8 mouse cellular contexts compared by ENCODE assay signal in the genomic region with DNA sequence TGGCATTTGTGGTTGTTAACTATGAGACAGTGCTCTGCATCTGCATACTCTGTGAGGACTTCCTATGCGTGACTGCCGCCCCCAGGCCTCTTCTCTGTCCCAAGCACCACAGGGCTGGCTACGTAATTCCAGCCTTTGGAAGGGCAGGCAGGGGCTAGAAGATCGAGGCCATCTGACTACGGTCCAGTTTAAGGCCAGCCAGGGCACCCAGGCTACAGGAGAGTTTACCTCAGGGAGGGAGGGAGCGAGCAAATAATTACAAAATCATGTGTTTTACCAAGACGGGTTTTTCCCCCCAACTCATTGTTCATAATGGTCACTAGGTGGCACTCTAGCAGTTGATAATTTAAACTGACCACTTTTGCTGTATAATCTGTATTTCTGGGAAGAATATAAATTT. TPM values are rescaled to one million over a fixed set of nuclear protein-coding genes. Genes with fewer than 3 reads are reported as not detected.
A peak's percentile ranks its signal among the peaks of the same experiment; 100 is the strongest.
DNase-seq lines count a peak whose midpoint lies in the region; ATAC-seq lines count a peak whose summit lies in the region.

No protein-coding gene starts in this region.

- H3K27ac ChIP-seq in forebrain, embryonic 12.5 days = 0 out of 2 replicates have a peak overlapping the region, but pooled peaks have one; percentile 31
- H3K27ac ChIP-seq in forebrain, embryonic 11.5 days (ENCODE audit: low read depth, low read length) = no peak overlapping the region
- H3K27ac ChIP-seq in limb, embryonic 11.5 days (replicated peaks; ENCODE audit: low read depth, low read length) = no peak overlapping the region

- H3K36me3 ChIP-seq in forebrain, embryonic 12.5 days (replicated peaks) = peaks cover 31% of the 10 kb centered on the region
- no peaks in the 10 kb centered on the region; the same call in 1 of the 2 replicates for H3K36me3 ChIP-seq in forebrain, embryonic 11.5 days (ENCODE audit: control insufficient read depth, insufficient read depth, low read length)
- peaks cover 5% of the 10 kb centered on the region; the same call in 1 of the 2 replicates for H3K36me3 ChIP-seq in limb, embryonic 11.5 days (ENCODE audit: control insufficient read depth, insufficient read depth, low read length)

- no peak overlapping the region for H3K4me3 ChIP-seq in forebrain, embryonic 12.5 days (replicated peaks)
- no peak overlapping the region for H3K4me3 ChIP-seq in forebrain, embryonic 11.5 days (ENCODE audit: low read depth, low read length)
- no peak overlapping the region for H3K4me3 ChIP-seq in limb, embryonic 11.5 days (ENCODE audit: low read depth, low read length)

- ATAC-seq in forebrain, embryonic 12.5 days (ENCODE audit: low FRiP score) = 0 out of 2 replicates have a peak, but pooled peaks have one; percentile 7
- no peak for ATAC-seq in forebrain, embryonic 11.5 days (replicated peaks; ENCODE audit: low FRiP score)
- no peak for ATAC-seq in limb, embryonic 11.5 days (ENCODE audit: insufficient number of reproducible peaks, low FRiP score, low TSS enrichment, low read depth)

- WGBS in forebrain, embryonic 12.5 days = 63% methylated on average over 7 of the region's 7 CpGs
- 70% methylated on average over 7 of the region's 7 CpGs for WGBS in forebrain, embryonic 11.5 days
- WGBS in limb, embryonic 11.5 days = 52% methylated on average over 7 of the region's 7 CpGs

- no peak overlapping the region for H3K4me2 ChIP-seq in forebrain, embryonic 12.5 days
- H3K4me2 ChIP-seq in forebrain, embryonic 11.5 days (ENCODE audit: low read depth, low read length, severe bottlenecking) = no peak overlapping the region
- no peak overlapping the region for H3K4me2 ChIP-seq in limb, embryonic 11.5 days (ENCODE audit: low read depth, severe bottlenecking)

- peaks cover 15% of the 10 kb centered on the region for H3K4me1 ChIP-seq in forebrain, embryonic 12.5 days
- H3K4me1 ChIP-seq in forebrain, embryonic 11.5 days (replicated peaks; ENCODE audit: control insufficient read depth, insufficient read depth, low read length) = peaks cover 4% of the 10 kb centered on the region; the same call in 1 of the 2 replicates
- no peaks in the 10 kb centered on the region for H3K4me1 ChIP-seq in limb, embryonic 11.5 days (ENCODE audit: control insufficient read depth, insufficient read depth, low read length)

- no peaks in the 10 kb centered on the region for H3K9me3 ChIP-seq in forebrain, embryonic 12.5 days
- no peaks in the 10 kb centered on the region for H3K9me3 ChIP-seq in forebrain, embryonic 11.5 days (ENCODE audit: control insufficient read depth, low read length)
- no peaks in the 10 kb centered on the region for H3K9me3 ChIP-seq in limb, embryonic 11.5 days (ENCODE audit: control insufficient read depth, low read length)

- no peak for DNase-seq in forebrain, embryonic 11.5 days (ENCODE audit: low spot score)
- DNase-seq in 3T3-L1 (ENCODE audit: low read depth, low spot score) = peak; percentile 66
- peak; percentile 37 for DNase-seq in brain, adult 2 months (ENCODE audit: low read depth, low spot score)
- peak; percentile 26 for DNase-seq in limb, embryonic 11.5 days (ENCODE audit: low spot score)
- no peak for DNase-seq in ovary, postnatal 10 days (ENCODE audit: low spot score)
- no peak for DNase-seq in ovary, adult 18-20 months (ENCODE audit: low spot score)
- no peak for DNase-seq in layer of hippocampus, postnatal 25 days (ENCODE audit: extremely low spot score in 1 of 2, low spot score in 1 of 2)

- no peak overlapping the region for H3K9ac ChIP-seq in forebrain, embryonic 12.5 days
- no peak overlapping the region for H3K9ac ChIP-seq in forebrain, embryonic 11.5 days (ENCODE audit: low read length)
- no peak overlapping the region for H3K9ac ChIP-seq in limb, embryonic 11.5 days (ENCODE audit: low read length)

- no peaks in the 10 kb centered on the region for H3K27me3 ChIP-seq in forebrain, embryonic 12.5 days
- no peaks in the 10 kb centered on the region for H3K27me3 ChIP-seq in forebrain, embryonic 11.5 days (ENCODE audit: control insufficient read depth, insufficient read depth, low read length)
- no peaks in the 10 kb centered on the region for H3K27me3 ChIP-seq in limb, embryonic 11.5 days (ENCODE audit: control insufficient read depth, insufficient read depth, low read length)

RNA-seq across cellular contexts. Expression of a gene that starts 9.6 kb away (rescaled TPM):
- 86.6 and 87.2 TPM in 2 replicates for polyA plus RNA-seq in forebrain, embryonic 12.5 days (2016; fragmentation: Nextera tagmentation; extraction: Ambion mirVana)
- polyA plus RNA-seq in forebrain, embryonic 11.5 days (2014; fragmentation: Nextera tagmentation; extraction: Ambion mirVana) = 89.3 and 106 TPM in 2 replicates
- polyA plus RNA-seq in limb, embryonic 11.5 days (2014; fragmentation: Nextera tagmentation; extraction: Ambion mirVana) = 98.9 and 104 TPM in 2 replicates
- total RNA-seq in layer of hippocampus, postnatal 25 days (2021) = 10 to 100 TPM; 75.8 to 82.7 TPM

RNA-seq across cellular contexts. Expression of a gene that starts 18.8 kb away (rescaled TPM):
- 31.5 and 31.9 TPM in 2 replicates for polyA plus RNA-seq in forebrain, embryonic 12.5 days (2016; fragmentation: Nextera tagmentation; extraction: Ambion mirVana)
- polyA plus RNA-seq in forebrain, embryonic 11.5 days (2014; fragmentation: Nextera tagmentation; extraction: Ambion mirVana) = 29.6 and 33.6 TPM in 2 replicates
- 33.7 and 33.9 TPM in 2 replicates for polyA plus RNA-seq in limb, embryonic 11.5 days (2014; fragmentation: Nextera tagmentation; extraction: Ambion mirVana)
- 10 to 100 TPM; 17.8 to 18.5 TPM for total RNA-seq in layer of hippocampus, postnatal 25 days (2021)

Comparison
In these comparisons a context has a peak if more than half of its experiments do, and no peak if none do; other contexts are left out.
1. DNase-seq: peak in 3T3-L1 (single experiment), brain, adult 2 months (single experiment) and limb, embryonic 11.5 days (single experiment); none in forebrain, embryonic 11.5 days (single experiment), ovary, postnatal 10 days (single experiment), ovary, adult 18-20 months (single experiment) and layer of hippocampus, postnatal 25 days (0 of 2).